Mouse (Mus musculus) liver, embryonic 14.5 days (tissue): ENCODE data around the gene Tubgcp4. TPM values are rescaled to one million over a fixed set of nuclear protein-coding genes. Genes with fewer than 3 reads are reported as not detected.
"Not testable (repeated sequence)": the region's sequence is repeated elsewhere in the genome, so short reads cannot be mapped to it uniquely, and the experiment has no call there.

Source experiments
- ATAC-seq: fragments of 200-750 bp; cut with Nextera tagmentation; 2 replicates; pipeline ENCODE4 v1.8.0; 2017; ENCODE audit warnings: moderate number of reproducible peaks, mild to moderate bottlenecking, moderate library complexity; ENCODE audit not compliant: insufficient read depth
- DNase-seq, 3 experiments: peaks; one replicate each; pipeline ENCODE4 v3.0.0-alpha.2; 2012 to 2013; ENCODE audit warnings: low read depth in 3 of 3, low spot score in 3 of 3
- H3K27ac ChIP-seq: fragments of 300-500 bp; sonication (generic); 2 replicates; pipeline ENCODE4 v1.5.1; 2014; ENCODE audit warnings: moderate library complexity, mild to moderate bottlenecking, control low read depth, inconsistent platforms
- H3K27me3 ChIP-seq: fragments of 300-500 bp; sonication (generic); 2 replicates; pipeline ENCODE4 v1.6.1; 2014; ENCODE audit warnings: mild to moderate bottlenecking, low read length, moderate library complexity; ENCODE audit not compliant: control insufficient read depth, insufficient read depth
- H3K36me3 ChIP-seq: fragments of 300-500 bp; sonication (generic); replicated peaks from 2 replicates; pipeline ENCODE4 v1.6.1; 2014; ENCODE audit warnings: low read depth; ENCODE audit not compliant: control insufficient read depth, insufficient read depth
- H3K4me1 ChIP-seq, 2 experiments: fragments of 200-500 bp in 1 of 2; fragments of 300-500 bp in 1 of 2; sonication (generic) in 1 of 2; replicated peaks; 2 replicates each; pipeline ENCODE4 v1.6.1; 2012 to 2014; ENCODE audit warnings: antibody characterized with exemption in 1 of 2, inconsistent platforms in 1 of 2, low read length in 1 of 2; ENCODE audit not compliant: control insufficient read depth in 2 of 2, insufficient read depth in 2 of 2
- H3K4me2 ChIP-seq: fragments of 300-500 bp; sonication (generic); 2 replicates; pipeline ENCODE4 v1.6.1; 2014; ENCODE audit warnings: low read depth, mild to moderate bottlenecking, control low read depth, moderate library complexity
- H3K4me3 ChIP-seq, 2 experiments: fragments of 200-500 bp in 1 of 2; fragments of 300-500 bp in 1 of 2; sonication (generic) in 1 of 2; 2 replicates each; pipeline ENCODE4 v1.5.1; 2012 to 2014; ENCODE audit warnings: low read depth in 2 of 2, low read length in 2 of 2, mild to moderate bottlenecking in 2 of 2, control low read depth in 1 of 2, inconsistent platforms in 1 of 2, moderate library complexity in 1 of 2; ENCODE audit not compliant: insufficient read depth in 1 of 2
- H3K9ac ChIP-seq: fragments of 300-500 bp; sonication (generic); replicated peaks from 2 replicates; pipeline ENCODE4 v1.6.1; 2014; ENCODE audit warnings: mild to moderate bottlenecking, control low read depth, moderate library complexity
- H3K9me3 ChIP-seq: fragments of 300-500 bp; sonication (generic); 2 replicates; pipeline ENCODE4 v1.6.1; 2016; ENCODE audit warnings: low read length, mixed read lengths; ENCODE audit not compliant: control insufficient read depth
- CTCF ChIP-seq: IDR thresholded peaks from 2 replicates; pipeline ENCODE4 v1.5.1; 2016; ENCODE audit warnings: antibody characterized with exemption, low read depth, control low read depth
- EP300 ChIP-seq: IDR thresholded peaks from 2 replicates; pipeline ENCODE4 v1.6.1; 2016; ENCODE audit warnings: antibody characterized with exemption, low read depth
- WGBS: fragments of 180-500 bp; shearing (Covaris S2); extraction: QIAGEN DNeasy Blood & Tissue Kit; methylation state at CpG from one replicate; pipeline ENCODE4 v1.1.7; 2014; ENCODE audit not compliant: insufficient replicate concordance; 5-methylcytosine and 5-hydroxymethylcytosine counted together
- polyA plus RNA-seq, 2 experiments: library from polyadenylated mRNA; depleted of rRNA in 1 of 2; stranded (reverse) in 1 of 2; unstranded in 1 of 2; fragments of >200 nt; fragmentation: Nextera tagmentation in 1 of 2; extraction: Ambion mirVana in 1 of 2; gene quantifications; 2 replicates each; pipeline versions ENCODE4 v1.2.1 to v1.2.3; 2012 to 2014

Gene Tubgcp4
- polyA plus RNA-seq (2012; rRNA removed) (13.0 and 15.0 TPM in 2 replicates), polyA plus RNA-seq (2014; fragmentation: Nextera tagmentation; extraction: Ambion mirVana) (20.3 and 21.3 TPM in 2 replicates)

- TF ChIP-seq CTCF (no peak), EP300 (0 out of 2 replicates have a peak, but pooled peaks have one; percentile 6)
- peaks cover 9 to 13% of the 10 kb centered on the region in 2 experiments for H3K4me1 ChIP-seq
- peak within 1 kb of the TSS; percentile 100 for H3K4me2 ChIP-seq
- peaks cover 17% of the 10 kb centered on the region for H3K36me3 ChIP-seq
- peak within 1 kb of the TSS; percentile 65 to 95 for H3K4me3 ChIP-seq
- peak within 1 kb of the TSS; percentile 80 for H3K27ac ChIP-seq
- peak; percentile 46 for ATAC-seq
- DNase-seq = peak in 2 of 3 experiments; percentile 41 to 50
- under 1% methylated on average over 38 of the region's 38 CpGs for WGBS
- H3K27me3 ChIP-seq = no peaks in the 10 kb centered on the region
- H3K9me3 ChIP-seq = no peaks in the 10 kb centered on the region
- H3K9ac ChIP-seq = peak within 1 kb of the TSS; percentile 75
Measured at GRCm38 (mm10) chr2:121170481-121170971, at the start of gene Tubgcp4. TSS of gene Tubgcp4 (plus strand) at chr2:121170654.

DNA sequence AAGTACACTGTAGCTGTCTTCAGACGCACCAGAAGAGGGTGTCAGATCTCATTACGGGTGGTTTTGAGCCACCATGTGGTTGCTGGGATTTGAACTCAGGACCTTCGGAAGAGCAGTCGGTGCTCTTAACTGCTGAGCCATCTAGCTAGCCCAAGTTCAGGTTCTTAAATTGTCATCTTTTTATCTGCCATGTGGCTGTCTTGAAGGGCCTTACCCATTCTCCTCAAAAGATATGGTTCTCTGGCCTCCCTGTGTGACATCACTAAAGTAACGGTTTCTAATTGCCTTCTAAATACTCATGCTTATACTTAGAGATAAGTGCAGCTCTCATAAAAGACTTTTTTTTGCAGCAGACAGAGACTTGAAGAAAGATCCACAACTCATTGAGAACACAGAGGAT lies 44.2 kb upstream of the Tubgcp4 start:
- not testable (repeated sequence) for H3K27ac ChIP-seq, H3K4me1 ChIP-seq, H3K36me3 ChIP-seq, DNase-seq, ATAC-seq, H3K4me3 ChIP-seq, H3K4me2 ChIP-seq, H3K9ac ChIP-seq, H3K9me3 ChIP-seq, H3K27me3 ChIP-seq
- WGBS = 78% methylated on average over 5 of the region's 5 CpGs

- no peak overlapping the region for H3K4me3 ChIP-seq
- 72% methylated on average over 1 of the region's 1 CpGs for WGBS
- no peaks in the 10 kb centered on the region for H3K9me3 ChIP-seq
- no peaks in the 10 kb centered on the region for H3K27me3 ChIP-seq
- DNase-seq = no peak
- no peaks in the 10 kb centered on the region for H3K36me3 ChIP-seq
- H3K27ac ChIP-seq = no peak overlapping the region
- no peak overlapping the region for H3K9ac ChIP-seq
- TF ChIP-seq CTCF = no peak
- no peak for TF ChIP-seq EP300
- ATAC-seq = no peak
- H3K4me2 ChIP-seq = no peak overlapping the region
- H3K4me1 ChIP-seq = no peaks in the 10 kb centered on the region
Measured at GRCm38 (mm10) chr2:121127536-121127935, 42.9 kb upstream of the Tubgcp4 start.

- Histone ChIP-seq H3K4me1 (no peaks in the 10 kb centered on the region), H3K27ac (no peak overlapping the region), H3K4me2 (no peak overlapping the region), H3K36me3 (no peaks in the 10 kb centered on the region), H3K9ac (no peak overlapping the region), H3K4me3 (no peak overlapping the region), H3K27me3 (no peaks in the 10 kb centered on the region), H3K9me3 (no peaks in the 10 kb centered on the region)
- WGBS = 55% methylated on average over 9 of the region's 9 CpGs
- TF ChIP-seq CTCF = no peak
- TF ChIP-seq EP300 = no peak
- ATAC-seq (no peak), DNase-seq (no peak)
Measured at GRCm38 (mm10) chr2:121128865-121129620, 41.4 kb upstream of the Tubgcp4 start.

GRCm38 (mm10) chr2:121132822-121133221 lies 37.6 kb upstream of the Tubgcp4 start:
- TF ChIP-seq EP300 (no peak), CTCF (no peak)
- Histone ChIP-seq H3K27ac (no peak overlapping the region), H3K4me2 (no peak overlapping the region), H3K4me1 (no peaks in the 10 kb centered on the region), H3K27me3 (no peaks in the 10 kb centered on the region), H3K36me3 (no peaks in the 10 kb centered on the region), H3K4me3 (no peak overlapping the region), H3K9ac (no peak overlapping the region), H3K9me3 (no peaks in the 10 kb centered on the region)
- DNase-seq (no peak), ATAC-seq (no peak)
- 38% methylated on average over 1 of the region's 1 CpGs for WGBS
